Mouse (Mus musculus) granulocyte monocyte progenitor cell, adult 5-6 weeks (primary cell): ENCODE measurements around the gene Tll1. TPM values are rescaled to one million over a fixed set of nuclear protein-coding genes. Genes with fewer than 3 reads are reported as not detected.

Experiments
- ATAC-seq: replicated peaks from 2 replicates; pipeline ENCODE4 v1.8.0; 2016; ENCODE audit warnings: mild to moderate bottlenecking, moderate TSS enrichment, inconsistent platforms; ENCODE audit not compliant: poor library complexity, severe bottlenecking
- total RNA-seq, 2 experiments: library from RNA; stranded (forward) in 1 of 2; stranded (reverse) in 1 of 2; fragments of 200-712, 200-1000 nt in 1 of 2; fragments of >200 nt in 1 of 2; fragmentation: Nextera tagmentation in 1 of 2; gene quantifications; 2 replicates each; pipeline ENCODE4 v1.2.3; 2014 to 2017

Gene Tll1
- total RNA-seq (2014; fragmentation: Nextera tagmentation) (not detected in 2 replicates), total RNA-seq (2017) (not detected in 2 replicates)

DNA sequence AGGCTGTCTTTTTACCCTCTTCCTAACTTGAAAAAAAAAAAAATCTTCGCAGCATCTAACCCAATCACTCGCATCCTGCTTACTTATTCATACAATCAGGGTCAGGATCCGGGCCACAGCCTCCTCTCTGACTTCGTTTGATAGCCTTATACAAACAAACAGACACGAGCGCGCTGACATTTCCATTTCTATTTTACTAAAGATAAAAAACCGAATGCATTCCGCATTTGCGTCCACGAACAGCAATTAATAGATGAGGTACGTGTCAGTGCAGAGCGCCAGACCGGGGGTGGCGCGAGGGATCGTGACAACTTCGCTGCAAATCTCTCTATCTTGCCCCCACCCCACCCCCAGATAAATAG lies at the start of gene Tll1:
Gene Tll1 (minus strand): TSS at position 248 of the 362 bp plus-strand sequence.
- no peak for ATAC-seq

DNA sequence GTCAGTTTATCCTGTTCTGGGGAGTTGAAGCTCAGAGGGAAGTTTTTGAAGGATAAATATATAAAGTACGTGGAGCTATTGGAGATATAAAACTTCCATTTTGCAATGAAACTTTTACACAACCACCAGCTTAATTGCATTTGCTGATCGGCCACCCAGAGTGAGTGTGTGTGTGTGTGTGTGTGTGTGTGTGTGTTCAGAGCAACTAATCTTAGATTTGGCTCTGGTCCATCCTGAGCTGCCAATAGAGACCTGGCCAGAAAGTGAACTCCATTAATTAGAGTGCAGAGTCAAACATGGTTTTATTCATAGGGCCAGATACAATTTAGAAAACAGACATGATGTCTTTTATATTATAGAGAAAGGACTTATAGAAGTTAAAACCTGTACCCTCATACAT lies 32.6 kb upstream of the Tll1 start:
- ATAC-seq = no peak

DNA sequence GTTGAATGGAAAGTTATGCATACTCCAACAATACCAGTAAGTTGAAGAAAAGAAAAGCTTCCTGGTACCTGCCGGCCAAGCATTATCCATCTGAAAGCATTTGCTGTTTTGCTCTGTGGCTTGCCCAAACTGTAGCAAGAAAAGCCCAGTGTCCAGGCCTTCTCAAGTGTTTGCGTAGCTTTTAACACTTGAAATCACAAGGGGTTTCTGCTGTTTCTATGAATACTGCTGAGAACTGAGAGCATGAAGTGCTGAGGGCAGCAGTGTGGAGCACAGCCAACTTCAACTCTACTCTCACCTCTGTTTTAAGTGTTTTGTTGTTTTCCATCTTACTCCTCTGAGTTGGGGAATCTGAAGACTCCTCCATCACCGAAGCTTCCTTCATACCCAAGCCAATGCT lies 15.5 kb upstream of the Tll1 start:
- no peak for ATAC-seq

DNA sequence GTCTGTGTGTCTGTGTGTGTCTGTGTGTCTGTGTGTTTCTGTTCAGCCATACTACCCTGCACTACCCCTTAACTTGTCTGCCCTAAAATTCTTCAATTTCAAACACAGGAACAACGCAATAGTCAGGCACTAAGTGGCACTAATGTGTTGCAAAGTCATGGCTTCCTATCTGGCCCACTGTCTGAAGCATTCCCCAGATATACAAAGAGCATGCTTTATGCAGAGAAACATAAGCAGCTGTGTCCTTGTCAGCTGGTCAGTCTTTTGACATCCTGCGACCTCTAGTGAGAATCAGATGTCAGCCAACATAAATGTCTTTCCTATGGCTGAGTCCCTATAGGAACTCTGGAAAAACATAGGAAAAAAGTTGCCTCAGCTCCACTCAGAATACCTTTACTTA lies 11.6 kb upstream of the Tll1 start:
- ATAC-seq = no peak

DNA sequence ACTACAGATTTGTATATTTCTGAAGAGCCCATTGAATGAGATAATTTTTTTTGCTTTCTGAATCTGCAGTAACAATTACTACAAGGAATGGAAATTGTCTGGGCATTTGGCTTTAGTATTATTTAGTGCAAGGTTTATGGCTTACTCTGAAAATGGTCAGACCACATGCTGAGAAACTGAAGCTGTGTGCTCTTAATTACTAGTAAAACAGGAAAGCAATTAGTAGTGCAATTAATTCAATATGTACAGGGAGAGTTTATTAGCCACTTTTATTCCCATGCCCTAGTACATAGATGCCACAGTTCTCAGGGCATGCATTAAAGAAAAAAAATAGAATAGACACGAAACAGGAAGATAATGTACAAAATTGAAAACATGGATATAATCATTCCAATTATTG lies 10.2 kb upstream of the Tll1 start:
- ATAC-seq = no peak

DNA sequence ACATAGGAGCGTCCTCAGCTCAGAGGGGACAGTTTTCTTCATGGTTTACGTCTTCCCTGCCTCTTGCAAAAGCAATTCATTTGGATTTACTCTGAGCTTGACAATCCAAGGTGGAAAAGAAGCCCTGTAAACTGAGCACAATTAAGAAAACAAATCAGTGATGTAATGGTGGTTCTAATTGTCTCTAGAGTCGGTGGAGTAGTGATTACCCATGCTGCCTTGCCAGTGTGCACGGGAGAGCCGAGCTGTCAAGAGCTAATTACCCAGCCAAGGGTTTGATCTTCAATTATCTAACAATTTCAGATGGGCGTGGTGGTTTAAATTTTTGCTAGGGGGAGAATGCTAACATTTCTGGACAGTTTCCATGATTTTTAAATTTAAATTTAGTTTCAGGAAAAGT lies 9.3 kb upstream of the Tll1 start:
- no peak for ATAC-seq

DNA sequence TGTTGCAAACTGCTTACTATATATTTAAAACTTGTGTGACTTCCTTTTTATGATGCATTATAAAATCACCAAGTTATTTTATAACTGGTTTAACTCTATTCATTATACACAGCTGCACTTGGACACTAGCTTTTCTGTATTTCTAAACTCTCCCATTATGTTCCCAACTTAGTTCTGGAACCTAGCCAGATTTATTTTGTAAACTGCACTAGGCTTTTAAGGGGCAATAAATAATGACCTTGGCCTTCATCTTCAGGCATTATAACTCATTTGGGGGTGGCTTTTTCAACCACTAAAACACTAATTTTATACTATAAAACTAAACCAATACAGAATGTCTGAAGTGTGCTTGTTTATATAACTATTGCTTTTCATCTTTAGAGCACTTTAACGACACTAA lies 8.8 kb upstream of the Tll1 start:
- ATAC-seq = no peak

DNA sequence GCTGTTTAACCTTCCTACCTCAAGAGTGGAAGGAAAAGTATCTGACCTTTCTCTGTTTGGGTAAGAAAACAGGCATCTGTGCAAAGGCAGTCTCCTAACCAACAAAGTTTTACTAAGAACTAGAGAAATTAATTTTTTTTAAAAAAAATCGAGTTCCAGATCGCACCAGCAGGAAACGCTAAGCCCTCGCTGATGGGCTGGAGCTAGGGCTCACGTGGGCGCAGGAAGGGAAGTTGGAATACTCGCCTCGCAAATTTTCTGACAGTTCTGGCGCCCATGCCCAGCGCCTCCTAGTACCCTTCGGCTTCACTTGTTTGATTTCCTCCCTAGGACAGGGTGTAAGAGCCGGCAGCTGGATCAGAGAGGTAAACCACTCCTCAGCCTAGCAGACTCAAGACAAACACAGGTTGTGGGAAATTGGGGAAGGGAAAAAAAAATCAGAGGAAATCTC lies 365 bp upstream of the Tll1 start:
- peak; percentile 50; the same call in 1 of the 2 replicates for ATAC-seq

DNA sequence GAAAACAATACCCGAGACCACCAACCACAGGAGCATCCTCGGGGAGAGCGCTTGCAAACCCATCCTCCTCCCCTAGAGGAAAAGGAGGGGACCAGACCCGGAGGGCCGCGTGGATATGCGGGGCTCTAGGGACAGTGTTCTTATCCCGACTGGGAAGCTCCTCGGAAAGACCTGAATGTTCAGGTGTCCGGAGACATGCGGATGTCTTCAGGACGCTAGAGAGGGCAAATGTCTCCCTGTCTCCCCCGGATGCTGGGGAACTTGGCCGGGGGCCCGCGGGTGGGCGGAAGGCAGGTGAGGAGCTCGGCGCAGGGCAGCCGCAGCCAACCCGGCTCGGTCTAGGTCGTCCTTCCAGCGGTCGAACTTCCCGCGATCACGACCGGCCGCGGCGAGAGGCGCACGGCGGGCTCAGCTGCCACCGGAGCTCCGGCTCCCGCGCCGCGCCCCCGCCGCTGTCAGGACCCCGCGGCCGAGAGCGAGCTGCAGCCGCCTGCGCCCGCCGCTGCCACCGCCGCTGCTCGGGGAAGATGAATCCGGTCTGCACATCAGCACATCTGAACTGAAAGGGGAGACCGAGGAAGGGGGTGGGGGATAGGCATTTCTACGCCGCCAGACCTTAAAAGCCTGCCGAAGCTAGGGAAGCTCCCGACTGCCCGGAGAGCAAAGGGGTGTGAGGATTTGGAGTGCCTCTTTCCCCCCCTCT lies 599 bp downstream of the Tll1 start:
- ATAC-seq = peak; percentile 64

DNA sequence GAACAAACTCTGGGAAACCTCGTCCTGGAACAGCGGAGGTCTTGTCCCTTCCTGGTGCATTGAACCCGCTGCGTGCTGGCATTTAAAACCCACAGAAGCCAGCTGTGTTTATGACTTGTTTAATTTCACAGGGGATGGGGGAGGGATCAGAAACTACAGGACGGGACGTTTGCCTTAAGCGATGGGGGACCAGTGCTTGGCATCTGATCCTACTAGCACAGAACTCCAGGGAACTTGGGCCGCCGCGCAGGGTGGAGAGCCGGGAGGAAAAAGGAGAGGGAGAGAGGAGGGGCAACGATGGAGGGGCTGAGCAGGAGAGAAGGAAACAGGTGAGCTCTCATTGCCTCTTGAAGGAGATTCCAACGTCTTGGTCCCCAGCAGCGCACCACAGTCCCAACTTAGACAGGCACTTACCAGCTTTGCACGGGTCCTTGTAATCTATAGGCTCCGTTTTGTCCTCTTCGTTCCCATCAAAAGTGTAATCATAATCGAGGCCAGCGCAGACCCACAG lies 1.2 kb downstream of the Tll1 start:
- ATAC-seq = no peak

DNA sequence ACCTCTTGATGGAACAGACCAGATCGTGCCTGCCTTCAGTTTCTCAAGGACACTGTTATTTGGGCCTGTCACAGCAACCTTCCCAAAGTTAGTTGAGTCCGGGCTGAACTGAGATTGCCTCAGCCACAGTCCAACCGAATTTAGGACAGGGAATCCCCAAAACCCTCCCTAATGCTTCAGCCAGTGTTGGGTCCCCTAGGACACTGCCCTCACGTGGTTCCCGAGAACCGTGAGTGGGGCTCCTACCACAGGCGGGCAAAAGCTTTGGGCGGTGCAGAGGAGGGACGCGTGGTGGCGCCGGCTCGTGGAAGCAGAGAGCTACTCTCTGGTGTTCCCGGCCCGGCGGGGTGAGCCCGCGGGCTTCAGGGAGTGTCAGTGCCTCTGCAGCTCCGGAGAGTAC lies 1.9 kb downstream of the Tll1 start:
- peak; percentile 46; the same call in 1 of the 2 replicates for ATAC-seq

DNA sequence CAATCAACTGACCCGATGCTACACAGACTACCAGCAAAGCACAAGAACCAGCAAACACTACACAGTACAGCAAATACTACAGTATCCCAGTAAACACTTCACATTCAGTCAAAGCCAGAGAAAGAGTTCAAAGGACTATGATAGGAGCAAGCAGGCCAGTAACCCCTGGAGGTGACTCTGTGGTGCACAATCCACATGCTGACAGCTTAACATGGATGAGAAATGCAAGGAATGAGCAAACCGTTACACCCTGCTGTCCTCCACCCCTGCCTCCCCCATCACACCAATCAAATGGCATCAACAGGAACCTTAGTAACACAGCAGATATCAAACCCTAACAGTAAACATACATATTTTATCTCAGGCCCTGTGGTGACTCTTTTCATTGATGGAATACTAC lies 7.7 kb downstream of the Tll1 start:
- ATAC-seq = no peak

DNA sequence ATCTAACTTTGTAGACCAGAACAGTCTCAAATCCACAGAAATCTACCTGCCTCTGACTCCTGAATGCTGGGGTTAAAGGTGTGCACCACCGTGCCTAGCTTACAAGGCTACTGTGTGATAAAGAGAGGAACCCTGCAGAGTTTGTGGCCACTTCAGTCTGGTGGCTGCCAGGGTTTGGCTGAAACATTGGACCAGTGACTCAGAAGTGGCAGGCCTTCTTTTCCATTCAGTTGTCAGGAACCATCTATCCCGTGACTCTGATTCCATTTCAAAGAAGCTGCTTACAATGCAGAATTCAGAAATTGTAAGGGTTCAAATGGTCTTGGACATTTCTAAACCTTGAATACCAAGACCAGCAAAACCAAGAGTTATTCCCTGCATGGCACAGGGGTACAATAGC lies 12.7 kb downstream of the Tll1 start:
- no peak for ATAC-seq

DNA sequence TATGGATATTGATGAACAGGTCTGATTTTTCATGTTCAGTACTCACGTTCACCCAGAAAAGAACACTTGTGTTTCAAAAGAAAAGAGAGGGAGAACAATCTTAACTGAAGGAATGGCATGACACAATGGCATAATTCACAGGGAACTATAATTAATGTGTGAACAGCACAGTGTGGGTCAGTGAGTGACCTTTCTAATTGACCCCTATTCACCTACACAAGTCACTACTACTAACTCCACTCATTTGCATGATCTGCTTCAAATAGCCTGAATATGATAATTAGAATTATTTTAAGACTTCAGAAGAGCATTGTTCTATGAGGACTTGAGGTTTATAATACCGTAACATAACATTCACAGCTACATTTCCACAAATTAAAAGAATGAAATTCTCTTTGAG lies 18.2 kb downstream of the Tll1 start:
- no peak for ATAC-seq

DNA sequence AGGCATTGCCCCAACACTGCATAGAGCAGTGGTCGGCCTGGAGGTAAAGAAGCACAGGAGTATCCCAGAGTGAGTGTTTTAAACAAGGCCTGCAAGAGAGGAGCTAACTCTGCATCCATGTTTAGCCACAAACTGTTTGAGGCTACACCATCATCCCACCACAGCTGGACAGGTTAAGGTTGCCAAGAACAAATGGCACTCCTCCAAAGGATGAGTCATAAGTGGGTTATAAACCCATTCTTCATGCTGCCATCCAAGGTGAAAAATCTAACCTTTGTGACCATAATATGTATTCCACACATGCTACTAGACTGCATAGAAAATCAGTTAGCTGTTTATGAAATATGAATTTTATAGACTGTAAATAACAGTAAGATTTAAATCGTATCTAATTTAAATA lies 29.1 kb downstream of the Tll1 start:
- ATAC-seq = no peak

DNA sequence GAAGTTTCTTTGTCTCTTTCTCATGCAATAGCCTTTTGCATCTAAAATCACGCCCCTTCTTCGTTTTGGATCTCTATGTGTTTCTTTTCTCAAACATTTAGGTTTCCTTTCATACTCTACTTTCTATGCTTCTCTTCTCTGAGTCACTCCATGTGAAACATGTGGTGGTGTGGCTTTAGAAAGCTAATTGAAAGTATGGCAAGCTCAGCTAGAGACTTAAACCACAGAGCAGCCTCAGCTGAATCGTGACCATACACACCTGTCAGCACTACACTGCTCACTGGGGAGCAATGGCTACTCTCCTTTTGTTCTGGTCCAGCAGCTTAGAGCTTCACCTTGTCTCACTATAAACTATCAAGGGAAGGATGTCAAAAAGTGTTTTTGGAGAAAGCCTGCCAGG lies 31.2 kb downstream of the Tll1 start:
- no peak for ATAC-seq

DNA sequence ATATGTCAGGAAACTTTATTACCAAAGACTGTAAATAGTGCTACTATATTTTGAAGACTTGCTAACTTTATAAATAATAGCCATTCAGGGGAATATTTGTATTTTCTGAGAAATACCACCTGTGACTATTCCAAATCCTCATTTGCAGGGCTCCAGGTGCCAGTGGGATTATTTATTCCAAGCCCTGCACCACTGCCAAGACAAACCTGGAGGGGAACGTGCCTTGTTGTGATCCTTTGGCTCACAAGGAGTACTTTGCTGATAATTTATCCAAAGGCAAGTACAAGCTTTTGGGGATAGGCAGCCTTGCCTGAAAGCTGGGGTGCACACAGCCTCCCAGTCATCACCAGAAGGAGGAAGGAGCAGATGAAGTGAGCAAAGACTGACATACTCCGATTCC lies 32.3 kb downstream of the Tll1 start:
- no peak for ATAC-seq

DNA sequence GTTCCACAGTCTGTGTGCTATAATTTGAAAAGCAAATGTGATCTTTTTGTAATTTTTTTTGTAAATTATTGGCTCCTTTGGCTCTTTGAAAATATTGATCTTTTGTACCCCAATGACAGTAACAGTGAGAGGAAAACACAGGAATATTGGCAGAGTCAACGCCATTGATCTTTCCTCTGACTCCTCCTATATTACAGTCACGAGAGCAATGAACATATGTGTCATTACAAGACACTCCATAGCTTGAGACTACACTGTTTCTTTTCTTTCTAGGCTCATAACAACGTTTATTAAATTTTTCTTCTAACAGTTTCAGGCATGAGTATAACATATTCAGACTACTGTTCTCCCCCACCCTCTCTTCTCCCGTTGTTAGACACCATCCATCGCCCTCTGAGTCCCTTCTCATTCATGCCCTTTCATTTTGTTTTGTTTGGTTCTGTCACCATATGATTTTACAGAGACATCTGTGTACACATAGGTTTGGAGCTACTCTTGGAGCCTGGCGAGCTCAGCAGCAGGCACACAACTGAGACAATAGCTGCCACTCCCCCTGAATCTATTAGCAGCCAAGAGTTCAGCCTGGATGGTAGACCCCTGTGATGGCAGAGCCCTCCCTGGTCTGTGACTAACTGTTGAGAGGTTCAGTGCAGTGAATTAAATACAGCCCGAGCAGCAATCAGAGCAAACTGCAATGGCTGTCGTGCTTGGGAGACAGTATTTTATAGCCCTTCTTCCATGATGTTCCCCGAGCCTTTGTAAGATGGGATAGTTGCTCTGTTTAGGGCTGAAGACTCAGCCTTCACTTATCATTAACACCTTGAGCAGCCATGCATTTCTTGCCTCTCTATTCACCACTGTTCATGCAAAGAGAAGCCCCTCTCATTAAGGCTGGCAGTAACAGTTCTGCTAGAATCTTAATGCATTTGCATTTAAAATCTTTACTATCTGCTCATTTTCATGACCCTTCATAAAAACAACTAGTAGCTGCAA lies 52.9 kb downstream of the Tll1 start:
- no peak for ATAC-seq

DNA sequence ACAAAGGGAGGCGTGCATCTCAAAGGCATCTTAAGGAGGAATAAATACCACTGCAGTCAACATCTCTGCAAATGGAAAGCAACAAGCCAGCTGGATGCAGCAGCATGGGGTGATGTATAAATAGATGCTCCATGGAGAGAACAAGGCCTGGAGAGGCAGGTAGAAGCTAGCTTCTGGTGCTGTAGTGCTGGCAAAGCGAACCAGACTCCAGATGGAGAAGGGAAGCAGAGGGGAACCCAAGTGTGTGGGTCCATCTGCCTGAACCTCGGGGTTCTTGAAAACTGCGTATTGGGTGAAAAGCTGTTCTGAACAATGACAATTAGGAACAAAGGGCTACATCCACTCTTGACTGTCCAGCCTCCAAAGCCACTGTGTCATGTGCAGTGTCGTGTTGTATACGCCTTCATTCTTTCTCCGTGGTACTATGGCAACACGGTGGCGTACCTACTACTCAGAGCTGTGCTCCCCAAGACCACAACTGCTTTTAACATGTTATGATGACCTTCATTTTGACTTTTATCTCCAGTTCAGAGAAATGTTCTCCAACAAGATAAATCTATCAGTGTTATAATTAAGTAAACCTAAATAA lies 53.8 kb downstream of the Tll1 start:
- ATAC-seq = no peak

DNA sequence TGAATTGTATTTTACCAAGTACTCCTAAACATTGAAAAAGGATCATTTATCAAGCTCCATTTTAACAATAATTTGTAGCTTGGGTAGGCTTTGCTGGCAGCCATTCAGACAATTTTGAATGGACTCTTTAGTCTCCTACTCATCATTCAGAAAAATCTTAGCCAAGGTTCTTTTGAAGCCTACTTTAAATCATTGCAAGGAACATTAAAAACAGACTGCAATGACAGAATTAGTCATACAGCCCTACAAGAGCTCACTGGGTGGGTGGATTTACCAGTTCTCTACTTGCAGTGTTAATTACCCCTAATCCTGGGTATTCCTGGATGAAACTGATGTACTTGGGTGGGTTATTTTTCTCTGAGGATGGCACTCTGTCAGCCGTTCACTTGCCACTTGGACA lies 69.5 kb downstream of the Tll1 start:
- no peak for ATAC-seq

DNA sequence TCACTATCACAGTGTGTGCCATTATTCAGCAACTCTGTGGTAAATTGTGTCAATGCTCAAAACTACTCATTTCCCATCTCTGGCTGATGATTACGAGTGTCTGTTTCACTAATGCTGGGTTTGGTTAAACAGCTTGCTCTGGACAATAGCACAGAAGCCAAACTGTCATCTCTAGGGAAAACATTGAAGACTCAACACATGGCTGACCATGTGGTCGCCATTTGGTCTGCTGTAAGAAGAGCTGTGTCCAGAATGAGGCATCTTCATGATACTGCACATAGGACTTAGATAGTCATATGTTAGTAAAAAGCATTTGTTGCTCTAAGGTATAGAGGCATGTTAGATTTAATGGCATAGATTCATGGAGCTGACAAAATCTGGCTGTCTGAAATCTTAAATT lies 98.9 kb downstream of the Tll1 start:
- no peak for ATAC-seq
